Mouse (Mus musculus) liver, embryonic 14.5 days (tissue): ENCODE results near the gene Zbtb5.

Experiments used
- CTCF ChIP-seq: IDR thresholded peaks from 2 replicates; pipeline ENCODE4 v1.5.1; 2016; ENCODE audit warnings: antibody characterized with exemption, low read depth, control low read depth
- EP300 ChIP-seq: IDR thresholded peaks from 2 replicates; pipeline ENCODE4 v1.6.1; 2016; ENCODE audit warnings: antibody characterized with exemption, low read depth

DNA sequence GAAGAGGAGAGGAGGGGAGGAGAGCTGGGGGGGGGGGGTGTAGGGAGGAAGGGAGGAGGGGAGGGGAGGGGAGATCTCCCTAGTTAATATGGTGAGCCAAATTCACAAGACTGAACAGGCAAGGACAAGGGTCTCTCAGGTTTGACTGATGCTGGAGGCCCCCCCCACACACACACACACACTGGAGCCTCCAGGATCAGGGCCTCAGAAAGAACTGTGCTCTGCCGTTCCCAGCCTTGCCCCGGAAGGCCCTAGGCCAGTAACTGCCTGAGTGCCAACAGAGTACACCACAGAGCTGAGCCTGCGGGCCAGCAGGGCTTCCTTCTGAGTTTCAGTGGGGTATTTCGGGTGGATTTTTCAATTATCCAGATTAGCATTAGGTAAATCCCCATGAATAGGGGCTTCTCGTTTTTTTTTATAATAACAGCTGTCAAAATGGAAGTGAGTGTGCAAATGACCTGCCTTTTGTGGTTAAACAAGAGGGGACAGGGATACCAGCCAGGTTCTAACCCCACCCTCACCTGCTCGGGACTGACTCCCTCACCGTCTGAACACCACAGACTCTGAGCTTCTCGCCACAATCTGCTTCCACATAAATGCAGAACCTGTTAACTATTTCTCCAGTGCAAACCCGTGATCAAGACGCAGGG, 67.7 kb downstream of the Zbtb5 start:
- TF ChIP-seq CTCF (no peak), EP300 (no peak)
